Mouse (Mus musculus): ENCODE data around the gene Metrnl.

- TF ChIP-seq CTCF (IDR thresholded peaks at IDR 0.05; ENCODE audit: low read depth) (no peak), EP300 (IDR thresholded peaks at IDR 0.05; ENCODE audit: low read depth) (no peak)
Observed at GRCm38 (mm10) chr11:121720752-121721151, 19.4 kb downstream of the Metrnl start.
